Mouse (Mus musculus): ENCODE measurements around the gene Hist3h2ba. TPM values are rescaled to one million over a fixed set of nuclear protein-coding genes. Genes with fewer than 3 reads are reported as not detected.

Hist3h2ba gene
- polyA plus RNA-seq, 1 experiment from 2014 or later = 6.3 TPM

GRCm38 (mm10) chr11:58955868-58956257 is 7.1 kb downstream of the Hist3h2ba start:
- Histone ChIP-seq H3K27ac (ENCODE audit: low read depth, low read length) (peak overlapping the region; percentile 100), H3K36me3 (ENCODE audit: control insufficient read depth, insufficient read depth, low read length) (no peaks in the 10 kb centered on the region; the same call in 1 of the 2 replicates), H3K4me3 (ENCODE audit: low read depth, low read length) (peak overlapping the region; percentile 91), H3K9ac (ENCODE audit: low read depth, low read length) (peak overlapping the region; percentile 99), H3K4me1 (replicated peaks; ENCODE audit: control insufficient read depth, insufficient read depth, low read length) (peaks cover 28% of the 10 kb centered on the region), H3K27me3 (replicated peaks; ENCODE audit: control insufficient read depth, insufficient read depth, low read length) (peaks cover 5% of the 10 kb centered on the region), H3K9me3 (ENCODE audit: control insufficient read depth, low read length) (no peaks in the 10 kb centered on the region), H3K4me2 (peak overlapping the region; percentile 97)
- ATAC-seq (replicated peaks; ENCODE audit: low FRiP score) (no peak), DNase-seq (ENCODE audit: low spot score) (no peak)
- 39% methylated on average over 8 of the region's 8 CpGs for WGBS

DNA sequence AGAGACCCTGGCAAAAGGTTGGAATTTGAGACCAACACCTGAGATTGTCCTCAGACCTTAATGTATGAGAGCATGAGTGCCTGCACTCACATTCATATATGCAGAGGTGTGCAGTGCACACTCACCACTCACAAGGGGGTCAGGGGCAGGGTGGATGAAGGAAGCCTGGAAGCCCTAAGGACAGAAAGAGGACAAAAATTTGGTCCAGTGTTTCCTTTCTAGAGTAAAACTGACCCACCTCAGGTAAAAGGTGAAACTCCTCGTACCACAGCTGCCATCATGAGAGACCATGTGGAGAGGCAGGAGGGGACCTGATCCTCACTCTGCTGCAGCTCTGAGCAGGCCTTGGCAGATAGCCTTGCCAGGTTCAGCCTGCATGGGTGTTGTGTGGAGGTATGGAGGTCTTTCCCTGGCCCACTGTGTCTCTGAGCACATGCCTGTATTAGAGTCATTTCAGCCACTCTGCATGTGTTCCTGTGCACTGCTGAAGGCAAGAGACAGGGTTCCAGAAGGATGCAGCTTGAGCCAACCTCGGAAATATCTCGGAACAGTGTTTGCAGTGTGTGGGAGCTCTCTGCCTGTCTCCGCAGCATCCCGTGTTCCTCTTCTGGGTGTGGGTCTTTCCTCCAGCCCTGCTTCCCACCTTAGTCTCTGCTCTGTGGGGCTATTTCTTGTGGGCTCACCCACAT is 8.7 kb downstream of the Hist3h2ba start:
- peaks cover 12% of the 10 kb centered on the region for H3K27me3 ChIP-seq (replicated peaks; ENCODE audit: control insufficient read depth, insufficient read depth, low read length)
- H3K9ac ChIP-seq (ENCODE audit: low read depth, low read length) = no peak overlapping the region
- DNase-seq (ENCODE audit: low spot score) (no peak), ATAC-seq (replicated peaks; ENCODE audit: low FRiP score) (no peak)
- H3K4me2 ChIP-seq = peak overlapping the region; percentile 97
- H3K27ac ChIP-seq (ENCODE audit: low read depth, low read length) = no peak overlapping the region
- 94% methylated on average over 5 of the region's 5 CpGs for WGBS
- peak overlapping the region; percentile 9; the same call in 1 of the 2 replicates for H3K4me3 ChIP-seq (ENCODE audit: low read depth, low read length)
- H3K4me1 ChIP-seq (replicated peaks; ENCODE audit: control insufficient read depth, insufficient read depth, low read length) = peaks cover 28% of the 10 kb centered on the region
- H3K36me3 ChIP-seq (ENCODE audit: control insufficient read depth, insufficient read depth, low read length) = no peaks in the 10 kb centered on the region; the same call in 1 of the 2 replicates
- no peaks in the 10 kb centered on the region for H3K9me3 ChIP-seq (ENCODE audit: control insufficient read depth, low read length)

DNA sequence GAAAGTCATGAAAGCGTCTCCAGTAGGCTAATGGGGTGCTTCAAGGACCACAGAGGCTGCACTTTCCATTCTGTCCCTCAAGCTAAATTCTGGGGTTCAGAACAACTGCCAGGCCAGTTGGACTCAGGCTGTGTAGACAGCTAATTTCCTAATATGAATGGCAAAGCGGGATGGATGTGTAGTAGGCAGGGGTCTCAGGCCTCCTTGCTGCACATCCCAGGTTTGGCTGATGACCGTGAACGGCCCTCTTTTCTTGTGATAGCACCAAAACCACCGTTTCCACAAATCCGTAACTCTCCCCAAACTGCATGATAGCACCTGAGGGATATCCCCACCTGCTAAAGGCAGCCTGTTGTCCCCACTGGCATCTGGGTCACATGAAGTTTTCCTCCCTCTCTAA is 9.8 kb downstream of the Hist3h2ba start:
- 78% methylated on average over 6 of the region's 6 CpGs for WGBS
- ATAC-seq (replicated peaks; ENCODE audit: low FRiP score) (no peak), DNase-seq (ENCODE audit: low spot score) (no peak)
- Histone ChIP-seq H3K27ac (ENCODE audit: low read depth, low read length) (no peak overlapping the region), H3K4me3 (ENCODE audit: low read depth, low read length) (no peak overlapping the region), H3K4me2 (peak overlapping the region; percentile 96), H3K9ac (ENCODE audit: low read depth, low read length) (0 out of 2 replicates have a peak overlapping the region, but pooled peaks have one; percentile 14), H3K36me3 (ENCODE audit: control insufficient read depth, insufficient read depth, low read length) (no peaks in the 10 kb centered on the region; the same call in 1 of the 2 replicates), H3K4me1 (replicated peaks; ENCODE audit: control insufficient read depth, insufficient read depth, low read length) (peaks cover 22% of the 10 kb centered on the region), H3K9me3 (ENCODE audit: control insufficient read depth, low read length) (no peaks in the 10 kb centered on the region), H3K27me3 (replicated peaks; ENCODE audit: control insufficient read depth, insufficient read depth, low read length) (peaks cover 18% of the 10 kb centered on the region)

DNA sequence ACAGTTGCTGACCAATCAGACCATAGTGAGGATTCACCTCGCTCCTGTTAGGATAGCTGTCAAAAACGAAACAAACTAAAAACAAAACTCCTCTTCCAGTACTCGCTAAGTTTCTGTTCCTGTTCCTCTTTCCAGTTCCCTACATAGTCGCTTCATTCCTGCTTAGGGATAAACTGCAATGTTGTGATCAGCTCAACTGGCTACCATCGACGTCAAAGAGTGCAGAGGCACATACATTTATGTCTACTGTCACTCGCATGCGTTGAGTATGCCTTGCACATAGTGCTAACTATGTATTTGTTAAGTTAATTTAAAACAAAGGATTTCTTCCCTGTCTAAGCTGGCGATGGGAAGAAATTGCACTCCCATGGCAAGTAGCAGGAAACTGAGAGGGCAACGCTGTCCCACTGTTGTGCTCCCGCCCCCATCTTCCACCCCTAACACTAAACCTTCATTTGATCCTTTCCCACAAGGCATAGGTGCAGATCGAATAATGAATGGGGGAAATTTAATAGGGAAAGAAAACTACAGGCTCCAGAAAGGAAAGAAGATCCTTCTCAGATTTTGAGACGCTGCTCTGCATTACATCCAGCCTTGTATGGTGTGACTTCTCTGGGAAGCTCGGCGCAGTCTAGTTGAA is 10.6 kb downstream of the Hist3h2ba start:
- DNase-seq (ENCODE audit: low spot score) (no peak), ATAC-seq (replicated peaks; ENCODE audit: low FRiP score) (no peak)
- no peaks in the 10 kb centered on the region; the same call in 1 of the 2 replicates for H3K36me3 ChIP-seq (ENCODE audit: control insufficient read depth, insufficient read depth, low read length)
- no peak overlapping the region; the same call in 1 of the 2 replicates for H3K27ac ChIP-seq (ENCODE audit: low read depth, low read length)
- H3K9ac ChIP-seq (ENCODE audit: low read depth, low read length) = peak overlapping the region; percentile 66
- peaks cover 19% of the 10 kb centered on the region for H3K27me3 ChIP-seq (replicated peaks; ENCODE audit: control insufficient read depth, insufficient read depth, low read length)
- H3K4me3 ChIP-seq (ENCODE audit: low read depth, low read length) = peak overlapping the region; percentile 57
- peaks cover 22% of the 10 kb centered on the region for H3K4me1 ChIP-seq (replicated peaks; ENCODE audit: control insufficient read depth, insufficient read depth, low read length)
- H3K4me2 ChIP-seq = peak overlapping the region; percentile 96
- 27% methylated on average over 15 of the region's 15 CpGs for WGBS
- no peaks in the 10 kb centered on the region for H3K9me3 ChIP-seq (ENCODE audit: control insufficient read depth, low read length)

- WGBS = 1% methylated on average over 40 of the region's 40 CpGs
- peak overlapping the region; percentile 7; the same call in 1 of the 2 replicates for H3K27ac ChIP-seq (ENCODE audit: low read depth, low read length)
- H3K4me1 ChIP-seq (replicated peaks; ENCODE audit: control insufficient read depth, insufficient read depth, low read length) = peaks cover 22% of the 10 kb centered on the region
Measured at GRCm38 (mm10) chr11:58959921-58960465, 11.3 kb downstream of the Hist3h2ba start.

DNA sequence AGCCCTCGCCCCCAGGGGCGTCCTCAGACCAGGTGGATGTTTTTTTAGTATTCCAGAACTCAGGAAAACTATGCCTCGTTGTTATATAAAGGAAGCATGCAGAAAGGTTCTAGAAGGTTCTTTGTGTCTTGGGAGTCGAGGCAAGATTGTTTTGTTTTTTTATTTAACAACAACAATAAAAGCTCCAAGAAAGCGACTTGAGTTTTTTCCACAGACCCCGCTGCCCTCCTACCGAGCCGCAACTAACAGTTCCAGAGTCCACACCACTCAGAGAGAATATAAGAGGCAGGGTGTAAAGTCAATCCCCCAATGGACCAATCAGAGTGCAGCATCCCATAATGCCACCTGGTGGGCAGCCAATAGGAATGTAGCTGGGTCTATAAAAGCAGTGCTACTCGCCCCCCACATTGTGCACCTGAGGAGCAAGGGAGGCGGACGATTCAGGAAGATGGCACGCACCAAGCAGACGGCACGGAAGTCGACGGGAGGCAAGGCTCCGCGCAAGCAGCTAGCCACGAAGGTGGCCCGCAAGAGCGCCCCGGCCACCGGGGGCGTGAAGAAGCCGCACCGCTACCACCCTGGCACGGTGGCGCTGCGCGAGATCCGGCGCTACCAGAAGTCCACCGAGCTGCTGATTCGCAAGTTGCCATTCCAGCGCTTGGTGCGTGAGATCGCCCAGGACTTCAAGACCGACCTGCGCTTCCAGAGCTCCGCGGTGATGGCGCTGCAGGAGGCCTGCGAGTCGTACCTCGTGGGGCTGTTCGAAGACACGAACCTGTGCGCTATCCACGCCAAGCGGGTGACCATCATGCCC is 12.9 kb downstream of the Hist3h2ba start:
- no peak overlapping the region for H3K4me3 ChIP-seq (ENCODE audit: low read depth, low read length)
- no peaks in the 10 kb centered on the region; the same call in 1 of the 2 replicates for H3K36me3 ChIP-seq (ENCODE audit: control insufficient read depth, insufficient read depth, low read length)
- H3K4me2 ChIP-seq = no peak overlapping the region
- peaks cover 20% of the 10 kb centered on the region for H3K27me3 ChIP-seq (replicated peaks; ENCODE audit: control insufficient read depth, insufficient read depth, low read length)
- peaks cover 26% of the 10 kb centered on the region for H3K4me1 ChIP-seq (replicated peaks; ENCODE audit: control insufficient read depth, insufficient read depth, low read length)
- no peak overlapping the region for H3K27ac ChIP-seq (ENCODE audit: low read depth, low read length)
- H3K9ac ChIP-seq (ENCODE audit: low read depth, low read length) = no peak overlapping the region
- ATAC-seq (replicated peaks; ENCODE audit: low FRiP score) (no peak), DNase-seq (ENCODE audit: low spot score) (no peak)
- H3K9me3 ChIP-seq (ENCODE audit: control insufficient read depth, low read length) = no peaks in the 10 kb centered on the region
- WGBS = 50% methylated on average over 50 of the region's 50 CpGs

More at GRCm38 (mm10) chr11:58959921-58960465, 11.3 kb downstream of the Hist3h2ba start:
- peak; percentile 84 for DNase-seq (ENCODE audit: low spot score)
- H3K27me3 ChIP-seq (replicated peaks; ENCODE audit: control insufficient read depth, insufficient read depth, low read length) = peaks cover 20% of the 10 kb centered on the region
- H3K4me2 ChIP-seq = peak overlapping the region; percentile 96
- peak overlapping the region; percentile 57 for H3K4me3 ChIP-seq (ENCODE audit: low read depth, low read length)
- ATAC-seq (replicated peaks; ENCODE audit: low FRiP score) = peak; percentile 84
- no peaks in the 10 kb centered on the region; the same call in 1 of the 2 replicates for H3K36me3 ChIP-seq (ENCODE audit: control insufficient read depth, insufficient read depth, low read length)
- no peaks in the 10 kb centered on the region for H3K9me3 ChIP-seq (ENCODE audit: control insufficient read depth, low read length)
- H3K9ac ChIP-seq (ENCODE audit: low read depth, low read length) = peak overlapping the region; percentile 66

DNA sequence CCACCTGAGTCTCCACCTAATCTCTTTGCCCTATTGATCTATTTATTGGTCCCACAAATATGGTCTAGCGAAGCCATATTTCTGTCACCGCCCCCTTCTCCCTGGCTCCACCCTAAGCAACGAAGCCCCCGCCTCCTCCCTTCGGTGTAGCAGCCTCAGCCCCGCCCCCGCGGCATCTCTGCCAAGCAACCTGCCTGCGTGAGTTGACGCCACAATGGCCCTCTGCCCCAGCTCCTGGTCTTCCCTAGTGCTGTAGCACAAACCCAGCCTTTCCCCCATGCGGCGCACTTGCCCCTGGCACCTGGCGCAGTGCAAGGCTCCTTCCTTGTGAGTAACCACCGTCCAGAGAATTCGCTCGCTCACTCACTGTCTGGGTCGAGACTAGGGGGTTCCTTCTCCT is 14.8 kb downstream of the Hist3h2ba start:
- no peak for DNase-seq (ENCODE audit: low spot score)
- H3K4me1 ChIP-seq (replicated peaks; ENCODE audit: control insufficient read depth, insufficient read depth, low read length) = peaks cover 20% of the 10 kb centered on the region
- H3K27ac ChIP-seq (ENCODE audit: low read depth, low read length) = no peak overlapping the region
- ATAC-seq (replicated peaks; ENCODE audit: low FRiP score) = no peak
- 30% methylated on average over 17 of the region's 17 CpGs for WGBS
- H3K4me2 ChIP-seq = peak overlapping the region; percentile 31; the same call in 1 of the 2 replicates
- H3K9me3 ChIP-seq (ENCODE audit: control insufficient read depth, low read length) = no peaks in the 10 kb centered on the region
- H3K27me3 ChIP-seq (replicated peaks; ENCODE audit: control insufficient read depth, insufficient read depth, low read length) = peaks cover 20% of the 10 kb centered on the region
- H3K9ac ChIP-seq (ENCODE audit: low read depth, low read length) = no peak overlapping the region
- no peaks in the 10 kb centered on the region for H3K36me3 ChIP-seq (ENCODE audit: control insufficient read depth, insufficient read depth, low read length)
- no peak overlapping the region for H3K4me3 ChIP-seq (ENCODE audit: low read depth, low read length)

DNA sequence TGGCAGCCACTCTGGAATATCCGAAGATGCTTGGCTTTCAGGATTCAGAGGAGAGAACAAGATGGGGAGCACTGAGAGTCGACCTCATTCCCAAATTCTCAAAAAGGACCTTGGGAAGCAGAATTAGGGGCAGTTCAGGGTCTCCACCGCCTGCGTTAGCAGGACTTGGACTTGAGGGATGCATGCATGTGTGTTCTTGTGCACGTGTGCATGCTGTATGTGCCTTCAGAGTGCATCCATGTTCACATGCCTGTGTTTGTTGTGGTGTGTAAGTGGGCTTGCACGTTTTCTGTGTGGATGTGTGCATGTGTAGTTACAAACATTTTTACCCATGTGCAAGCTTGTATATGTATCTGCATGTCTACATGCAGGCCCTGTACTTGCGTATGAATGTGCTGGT is 15.5 kb downstream of the Hist3h2ba start:
- H3K27ac ChIP-seq (ENCODE audit: low read depth, low read length) = no peak overlapping the region
- ATAC-seq (replicated peaks; ENCODE audit: low FRiP score) = no peak
- H3K36me3 ChIP-seq (ENCODE audit: control insufficient read depth, insufficient read depth, low read length) = no peaks in the 10 kb centered on the region
- no peak overlapping the region for H3K4me3 ChIP-seq (ENCODE audit: low read depth, low read length)
- DNase-seq (ENCODE audit: low spot score) = no peak
- H3K27me3 ChIP-seq (replicated peaks; ENCODE audit: control insufficient read depth, insufficient read depth, low read length) = peaks cover 20% of the 10 kb centered on the region
- no peaks in the 10 kb centered on the region for H3K9me3 ChIP-seq (ENCODE audit: control insufficient read depth, low read length)
- H3K9ac ChIP-seq (ENCODE audit: low read depth, low read length) = no peak overlapping the region
- 84% methylated on average over 7 of the region's 7 CpGs for WGBS
- peaks cover 15% of the 10 kb centered on the region for H3K4me1 ChIP-seq (replicated peaks; ENCODE audit: control insufficient read depth, insufficient read depth, low read length)
- no peak overlapping the region for H3K4me2 ChIP-seq

All from liver, embryonic 11.5 days (tissue).